Mouse (Mus musculus): ENCODE data around the gene Tmem161a.

GRCm38 (mm10) chr8:70178231-70178630, 6.1 kb downstream of the Tmem161a start:
- TF ChIP-seq CTCF (IDR thresholded peaks at IDR 0.05; ENCODE audit: extremely low read depth, insufficient read depth, insufficient read length, insufficient replicate concordance): no peak
- no peak for TF ChIP-seq POLR2A (IDR thresholded peaks at IDR 0.05; ENCODE audit: low read depth, low read length)

All from spleen, adult 2 months (tissue).